Mouse (Mus musculus): Measurements from ENCODE around the gene Hoxd4.

DNA sequence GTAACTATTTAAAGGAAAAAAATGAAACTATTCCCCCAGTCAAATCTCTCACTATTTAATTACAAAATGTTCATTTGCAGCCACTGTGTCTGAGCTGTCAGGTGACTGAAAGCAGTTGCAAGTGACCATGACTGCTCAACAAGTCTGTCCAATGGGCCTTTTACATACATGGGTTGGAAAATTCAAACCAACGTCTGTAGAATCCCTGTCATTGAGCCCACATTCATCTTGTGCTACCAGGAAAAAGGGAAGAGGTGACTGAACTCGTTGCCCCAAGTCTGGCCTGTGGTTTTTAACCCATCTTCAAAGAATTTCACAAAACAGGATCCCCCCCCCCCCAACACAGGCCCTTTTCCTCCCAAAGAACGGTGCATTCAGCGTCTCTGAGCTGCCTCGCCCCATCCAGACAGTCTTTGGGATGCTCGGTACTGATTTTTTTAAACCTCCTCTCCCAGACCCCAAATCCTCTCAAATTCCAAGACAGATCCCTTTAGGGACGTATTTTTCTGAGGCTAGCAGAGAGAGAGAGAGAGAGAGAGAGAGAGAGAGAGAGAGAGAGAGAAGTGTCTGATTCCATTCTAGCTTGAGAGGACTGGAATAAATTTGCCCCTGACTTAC, 15.8 kb upstream of the Hoxd4 start:
- TF ChIP-seq CTCF (IDR thresholded peaks at IDR 0.05; ENCODE audit: extremely low read depth, insufficient read length, insufficient replicate concordance, low read depth, low read length): no peak
- TF ChIP-seq POLR2A (IDR thresholded peaks at IDR 0.05; ENCODE audit: low read depth, low read length): no peak
